Mouse (Mus musculus): ENCODE data around the gene Ncapd2.
A peak's percentile ranks its signal among the peaks of the same experiment; 100 is the strongest.

Gene Ncapd2

DNA sequence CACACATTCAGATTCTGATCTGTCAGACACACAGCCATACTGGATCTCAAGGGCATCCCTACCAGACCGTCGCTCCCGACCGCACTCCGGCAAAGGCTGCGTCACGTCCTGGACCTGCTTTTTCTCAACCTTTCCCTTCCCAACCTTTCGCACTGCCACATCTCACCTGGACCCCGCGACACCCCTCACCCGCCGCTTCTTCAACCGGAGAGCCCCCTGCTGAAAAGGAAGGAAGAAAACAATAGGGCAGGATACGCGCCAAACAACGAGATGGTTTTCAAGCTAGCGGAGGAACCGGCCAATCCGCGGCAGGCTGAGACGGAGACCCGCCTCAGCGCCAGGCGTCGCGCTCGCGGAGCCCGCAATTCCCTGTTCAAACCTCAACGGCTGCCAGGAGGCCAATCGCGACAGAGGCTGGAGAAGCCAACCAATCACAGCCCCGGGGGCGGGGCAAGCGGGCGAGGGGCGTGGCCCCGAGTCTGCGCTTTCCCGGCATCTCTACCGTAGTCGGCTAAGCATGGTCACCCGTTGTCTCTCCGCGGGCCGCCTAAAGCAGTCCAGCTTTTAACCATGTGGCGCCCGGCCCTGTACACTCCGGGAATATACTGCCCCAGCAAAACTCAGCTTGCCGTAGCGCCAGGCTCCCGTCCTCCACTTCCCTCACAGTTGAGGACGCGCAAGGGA is at the start of gene Ncapd2, which contains the start of gene Mrpl51:
Gene Ncapd2 (minus strand): TSS at position 370 of the 684 bp plus-strand sequence.
Gene Mrpl51 (plus strand): TSS at position 470 of the 684 bp plus-strand sequence.
- peak; percentile 99 for DNase-seq (ENCODE audit: low spot score in 2 of 2)

GRCm38 (mm10) chr6:125240617-125241016 is 49.1 kb upstream of the Ncapd2 start:
- DNase-seq (ENCODE audit: low spot score in 2 of 2): no peak

- DNase-seq (ENCODE audit: low spot score in 2 of 2): no peak
Observed at GRCm38 (mm10) chr6:125239547-125239946, 48.0 kb upstream of the Ncapd2 start.

DNA sequence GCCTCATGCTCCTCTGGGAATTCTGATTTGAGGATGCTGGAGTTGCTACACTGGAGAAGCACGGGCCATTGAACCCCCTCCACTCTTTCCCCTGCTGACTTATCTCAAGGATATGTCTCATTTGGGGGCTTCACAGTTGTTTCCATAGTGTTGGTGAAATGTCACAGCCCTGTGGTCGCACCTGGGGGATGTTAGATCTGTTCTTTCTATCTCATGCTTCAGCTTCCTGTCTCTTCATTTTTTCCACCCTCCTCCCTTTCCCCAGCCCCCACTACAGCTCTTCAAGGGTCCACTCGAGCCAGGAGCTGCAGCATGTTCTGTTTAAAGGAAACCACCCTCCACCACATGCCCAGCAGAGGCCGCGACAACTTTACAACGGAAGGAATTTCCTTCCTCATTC is 46.9 kb upstream of the Ncapd2 start:
- no peak for DNase-seq (ENCODE audit: low spot score in 2 of 2)

DNA sequence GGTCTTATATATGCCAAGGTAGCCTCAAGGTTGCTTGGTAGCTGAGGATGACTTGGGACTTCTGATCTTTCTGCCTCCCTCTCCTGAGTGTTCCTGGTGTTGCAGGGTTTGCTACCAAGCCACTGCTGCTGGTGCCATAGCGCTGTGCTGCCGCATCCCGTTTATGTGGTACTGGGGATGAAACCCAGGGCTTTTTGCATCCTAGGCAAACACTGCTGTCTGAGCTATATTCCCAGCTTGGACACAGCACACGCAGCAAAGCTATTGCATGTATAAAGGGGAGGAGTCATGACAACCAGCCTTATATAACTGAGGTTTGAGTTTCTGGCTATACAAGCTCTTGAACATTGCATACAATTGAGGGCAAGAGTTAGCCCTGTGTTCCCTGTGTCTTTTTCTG is 45.9 kb upstream of the Ncapd2 start:
- no peak for DNase-seq (ENCODE audit: low spot score in 2 of 2)

DNA sequence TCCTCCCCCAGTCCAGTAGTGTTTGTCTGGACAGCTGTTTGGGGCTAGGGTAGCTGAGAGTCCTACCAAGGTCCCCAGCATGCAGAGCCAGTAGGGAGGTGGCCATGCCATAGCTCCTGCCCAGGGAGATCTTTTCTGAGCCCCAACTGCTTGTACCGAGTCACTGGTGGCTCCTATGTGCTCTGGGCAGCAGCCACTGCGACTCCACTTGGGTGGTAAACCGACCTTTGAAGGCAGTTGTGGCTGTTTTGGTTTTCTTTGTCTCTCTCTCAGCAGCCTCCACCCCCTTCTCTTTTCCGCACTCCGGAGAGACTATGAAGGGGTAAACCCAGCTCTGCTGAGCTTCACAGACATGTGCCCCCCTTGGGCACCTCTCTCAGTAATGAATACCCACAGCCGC is 45.3 kb upstream of the Ncapd2 start, which contains the start of gene Cd27:
Gene Cd27 (minus strand): TSS at position 229 of the 400 bp plus-strand sequence.
- no peak for DNase-seq (ENCODE audit: low spot score in 2 of 2)

- no peak for DNase-seq (ENCODE audit: low spot score in 2 of 2)
Observed at GRCm38 (mm10) chr6:125236341-125236740, 44.8 kb upstream of the Ncapd2 start.

GRCm38 (mm10) chr6:125234520-125234828 is 43.0 kb upstream of the Ncapd2 start:
- no peak for DNase-seq (ENCODE audit: low spot score in 2 of 2)

DNA sequence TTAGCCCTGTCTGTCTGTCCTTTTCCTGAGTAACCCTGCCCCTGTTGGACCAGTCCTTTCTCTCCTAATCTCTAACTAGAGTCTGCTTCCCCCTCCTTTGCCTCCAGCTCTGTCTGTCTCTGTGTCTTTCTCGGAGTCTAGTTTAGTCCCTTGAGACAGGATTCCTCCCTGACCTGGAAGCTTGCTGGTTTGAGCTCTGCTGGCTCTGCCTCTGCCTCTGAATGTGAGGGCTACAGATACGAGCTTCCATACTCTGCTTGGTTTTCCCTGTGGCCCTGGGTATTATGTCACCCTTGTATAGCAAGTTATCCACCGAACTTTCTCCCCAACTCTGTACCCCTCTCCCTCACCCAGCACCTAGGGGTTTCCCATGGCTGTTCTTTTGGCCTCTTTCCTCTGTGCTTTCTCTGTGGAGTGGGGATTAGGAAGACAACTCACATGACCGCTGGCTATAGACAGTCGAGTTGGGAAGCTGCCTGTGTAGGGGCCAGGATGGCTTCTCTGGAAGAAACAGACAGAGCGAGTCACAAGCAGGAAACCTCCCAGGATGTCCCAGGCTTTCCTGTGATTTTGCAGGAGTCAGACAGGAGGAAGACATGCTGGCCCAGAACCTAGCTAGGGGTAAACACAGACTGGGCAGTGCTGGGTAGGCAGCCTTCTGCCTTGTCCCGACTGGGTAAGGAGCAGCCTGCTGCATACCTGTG is 42.5 kb upstream of the Ncapd2 start:
- DNase-seq (ENCODE audit: low spot score in 2 of 2): no peak

GRCm38 (mm10) chr6:125232516-125232915 is 41.0 kb upstream of the Ncapd2 start:
- no peak for DNase-seq (ENCODE audit: low spot score in 2 of 2)

GRCm38 (mm10) chr6:125232045-125232437 is 40.5 kb upstream of the Ncapd2 start:
- DNase-seq (ENCODE audit: low spot score in 2 of 2): no peak

DNA sequence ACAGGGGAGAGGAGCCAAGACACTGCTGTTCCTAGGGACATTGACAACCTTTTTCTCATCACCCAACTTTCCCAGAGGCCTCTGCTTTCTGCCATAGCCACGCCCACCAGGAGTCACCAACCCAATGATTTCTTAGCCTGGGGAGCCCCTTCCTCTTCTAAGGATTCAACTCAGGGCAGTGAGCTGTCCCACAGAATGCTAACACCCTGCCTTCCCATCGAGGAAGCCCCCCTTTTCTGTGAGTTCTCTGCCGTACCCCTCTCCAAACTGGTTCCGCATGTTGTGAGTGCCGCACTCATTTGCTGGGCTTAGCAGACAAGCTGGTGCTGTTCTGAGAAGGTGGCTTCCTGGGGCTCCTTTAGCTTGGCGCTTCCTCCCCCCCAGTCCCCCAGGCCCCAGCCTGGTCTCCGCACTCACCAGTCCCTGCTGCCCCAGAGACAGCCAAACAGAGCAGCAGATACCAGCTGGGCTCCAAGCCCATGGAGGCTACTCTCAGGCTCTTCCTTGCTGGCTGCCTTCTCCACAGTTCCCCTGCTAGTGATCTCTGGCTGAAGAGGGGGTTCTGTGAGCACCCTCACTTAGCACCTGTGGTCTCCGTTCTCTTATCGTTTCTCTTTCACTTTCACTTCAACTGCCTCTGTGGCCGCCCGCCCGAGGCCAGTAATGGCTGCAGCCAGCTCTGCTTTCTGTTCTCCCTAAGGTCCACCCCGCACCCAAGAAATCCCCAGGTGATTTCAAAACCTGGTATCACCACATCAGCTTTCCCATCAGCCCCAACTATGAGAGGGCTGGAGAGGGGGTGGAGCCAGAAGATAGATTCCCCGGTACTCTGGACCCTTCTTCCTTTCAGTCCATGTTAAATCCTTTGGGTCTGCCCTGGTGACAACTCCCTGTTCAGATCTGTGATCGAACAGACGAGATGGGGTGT is 39.9 kb upstream of the Ncapd2 start, which contains the start of gene Tapbpl:
Gene Tapbpl (minus strand): TSS at position 744 of the 928 bp plus-strand sequence.
- peak; percentile 58 to 61 for DNase-seq (ENCODE audit: low spot score in 2 of 2)

DNA sequence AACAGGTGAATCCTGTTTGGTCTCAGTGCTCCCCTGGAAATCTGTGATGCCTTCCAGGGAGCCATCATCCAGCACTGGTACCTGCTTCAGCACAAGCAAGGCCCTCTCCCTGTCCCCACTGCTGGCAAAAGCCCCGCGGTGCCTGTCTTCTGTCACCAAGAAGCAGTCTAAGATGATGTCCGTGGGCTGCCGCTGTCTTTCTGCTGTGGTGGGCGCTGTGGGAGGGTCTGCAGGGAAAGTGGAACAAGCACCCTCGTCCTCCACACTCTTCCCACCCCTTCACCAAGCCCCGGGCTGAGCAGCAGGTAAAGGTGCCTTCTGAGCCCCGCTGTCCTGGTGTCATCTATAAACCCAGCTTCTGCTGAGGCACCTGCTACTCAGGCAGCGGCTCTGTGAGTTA is 39.1 kb upstream of the Ncapd2 start:
- DNase-seq (ENCODE audit: low spot score in 2 of 2): no peak

DNA sequence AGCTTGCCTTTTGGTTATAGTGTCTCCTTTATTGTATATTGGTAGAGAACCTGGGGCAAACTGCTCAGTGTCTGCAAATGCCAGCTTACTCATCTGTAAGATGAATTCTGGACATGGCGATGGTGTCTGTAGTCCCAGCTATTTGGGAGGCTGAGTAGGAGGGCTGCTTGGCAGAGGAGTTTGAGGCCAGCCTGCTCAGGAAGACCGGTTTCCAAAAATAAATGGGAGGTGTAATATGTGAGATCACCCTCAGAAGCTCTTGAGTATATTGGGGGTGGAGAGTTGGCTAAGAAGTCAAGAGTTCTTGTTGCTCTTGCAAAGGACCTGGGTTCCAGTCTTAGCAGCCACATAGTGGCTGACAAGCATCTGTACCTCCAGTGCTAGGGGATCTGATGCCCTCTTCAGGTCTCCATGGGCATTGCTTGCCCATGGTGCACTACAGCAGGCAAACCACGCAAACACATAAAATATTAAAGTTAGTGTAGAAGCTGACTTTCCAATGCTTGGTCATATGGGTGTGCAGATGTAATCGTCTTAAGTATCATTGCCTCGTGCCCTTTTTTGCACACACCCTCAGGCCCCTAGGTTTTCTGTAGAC is 34.1 kb upstream of the Ncapd2 start:
- DNase-seq (ENCODE audit: low spot score in 2 of 2): no peak

DNA sequence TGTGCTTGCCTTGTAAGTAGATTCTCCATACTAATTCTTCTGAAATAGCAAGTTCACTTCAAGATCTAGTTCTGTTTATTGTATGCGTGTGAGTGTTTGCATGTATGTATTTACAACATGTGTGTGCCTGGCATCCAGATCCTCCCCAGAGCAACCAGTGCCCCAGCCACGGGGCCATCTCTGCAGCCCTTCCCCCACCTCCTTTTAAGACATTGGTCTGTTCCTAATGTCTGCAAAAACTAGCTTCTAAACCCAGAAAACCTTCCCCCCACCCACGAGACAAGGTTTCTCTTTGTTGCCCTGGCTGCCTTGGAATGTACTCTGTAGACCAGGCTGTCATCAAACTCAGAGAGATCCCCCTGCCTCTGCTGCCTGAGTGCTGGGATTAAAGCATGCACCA is 31.1 kb upstream of the Ncapd2 start:
- DNase-seq (ENCODE audit: low spot score in 2 of 2): no peak

- DNase-seq (ENCODE audit: low spot score in 2 of 2): no peak
Observed at GRCm38 (mm10) chr6:125222146-125222545, 30.6 kb upstream of the Ncapd2 start.

DNA sequence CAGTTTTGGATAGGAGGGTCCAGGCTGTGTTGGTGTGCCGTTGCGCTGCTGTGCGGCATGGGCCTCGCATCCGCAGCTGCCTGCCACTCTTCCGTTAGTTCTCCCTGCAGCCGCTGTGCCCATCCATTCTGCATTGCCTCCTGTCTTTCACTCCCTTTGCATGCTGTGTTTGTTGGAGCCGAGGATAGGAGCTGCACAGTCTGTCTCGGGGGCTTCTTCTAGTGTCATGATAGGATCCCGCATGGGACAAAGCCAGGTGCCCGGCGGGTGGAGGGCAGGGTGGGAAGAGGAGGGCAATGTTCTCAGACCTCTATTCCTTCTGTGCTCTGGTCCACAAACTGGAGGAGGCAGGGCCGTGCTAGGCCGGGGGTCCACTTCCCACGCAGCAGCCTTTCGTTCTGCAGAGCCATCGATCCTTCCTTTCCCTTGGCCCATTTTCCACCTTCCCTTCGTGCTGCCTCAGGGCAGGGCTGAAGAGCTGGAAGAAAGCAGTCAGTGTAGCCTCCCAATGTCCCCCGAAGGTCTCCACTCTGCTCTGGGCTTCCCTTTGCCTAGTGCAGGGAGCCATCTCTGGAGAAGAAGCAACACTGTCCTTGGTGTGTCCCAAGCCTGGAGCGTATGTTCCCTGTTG is 29.7 kb upstream of the Ncapd2 start:
- no peak for DNase-seq (ENCODE audit: low spot score in 2 of 2)

GRCm38 (mm10) chr6:125218963-125219362 is 27.5 kb upstream of the Ncapd2 start:
- DNase-seq (ENCODE audit: low spot score in 2 of 2): peak; percentile 71 to 72

- DNase-seq (ENCODE audit: low spot score in 2 of 2): peak in 1 of 2 experiments; percentile 46
Observed at GRCm38 (mm10) chr6:125217899-125218298, 26.4 kb upstream of the Ncapd2 start.

DNA sequence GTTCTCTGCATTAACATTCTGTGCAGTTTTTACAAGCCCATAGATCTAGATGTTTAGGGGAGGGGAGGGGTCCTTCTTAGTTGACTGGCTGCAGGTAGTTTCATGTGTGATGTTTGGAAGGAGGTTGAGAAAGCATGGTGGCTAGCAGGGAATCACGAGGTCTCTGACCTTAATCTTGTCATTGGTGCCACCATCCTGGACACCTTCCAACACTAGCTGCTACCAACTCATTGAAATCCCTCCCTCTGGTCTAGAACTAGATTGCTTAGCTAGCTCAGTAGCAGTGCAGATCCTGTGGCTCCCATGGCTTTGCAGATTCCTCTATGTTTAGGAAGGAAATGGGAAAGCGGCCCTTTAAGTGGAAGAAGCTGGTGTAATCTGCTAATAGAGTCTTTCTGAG is 25.4 kb upstream of the Ncapd2 start:
- no peak for DNase-seq (ENCODE audit: low spot score in 2 of 2)

Data from right cerebral cortex, postnatal 10 days (tissue).